Mouse (Mus musculus): ENCODE results near the gene Hoxb5. TPM values are rescaled to one million over a fixed set of nuclear protein-coding genes. Genes with fewer than 3 reads are reported as not detected.

The Hoxb5 gene
- total RNA-seq, 2 experiments from 2014 or later = not detected

- DNase-seq (ENCODE audit: low spot score in 2 of 2) = no peak
- intact Hi-C loops (cut with DNase I) = no loop called here
Measured at GRCm38 (mm10) chr11:96354801-96355311, 51.7 kb downstream of the Hoxb5 start.

Small RNA genes within 50 kb of the gene (microRNA-seq; reads per million reads assigned to microRNA genes)
- 1.8 to 10.4 reads per million in 2 experiments for gene Mir10a
- 0 reads per million in 2 experiments for gene Mir196a-1

Other genes starting within 250 kb of the Hoxb5 start
- 10 to 100 TPM; 54.0 to 56.1 TPM for gene Ube2z, start 237.9 kb upstream of the Hoxb5 start, total RNA-seq (2021)
- 100 to 1,000 TPM; 590 to 620 TPM for gene Atp5g1, start 227.7 kb upstream of the Hoxb5 start, total RNA-seq (2021)
- gene Calcoco2, start 191.4 kb upstream of the Hoxb5 start, total RNA-seq (2021) = not detected
- gene Ttll6, start 169.6 kb upstream of the Hoxb5 start, total RNA-seq (2021) = under 1 TPM; 0.18 to 0.27 TPM
- not detected for gene Hoxb13, start 109.0 kb upstream of the Hoxb5 start, total RNA-seq (2021)
- not detected for gene Hoxb9, start 31.9 kb upstream of the Hoxb5 start, total RNA-seq (2021)
- not detected for gene Hoxb8, start 21.4 kb upstream of the Hoxb5 start, total RNA-seq (2021)
- not detected for gene Hoxb7, start 16.7 kb upstream of the Hoxb5 start, total RNA-seq (2021)
- gene Hoxb6, start 10.9 kb upstream of the Hoxb5 start, total RNA-seq (2021) = not detected
- not detected for gene Hoxb4, start 14.9 kb downstream of the Hoxb5 start, total RNA-seq (2021)
- gene Hoxb3, start 20.0 kb downstream of the Hoxb5 start, total RNA-seq (2021) = not detected
- gene Hoxb2, start 47.2 kb downstream of the Hoxb5 start, total RNA-seq (2021) = not detected
- not detected for gene Hoxb1, start 62.4 kb downstream of the Hoxb5 start, total RNA-seq (2021)
- gene Skap1, start 161.3 kb downstream of the Hoxb5 start, total RNA-seq (2021) = 1 to 10 TPM; 2.2 to 2.4 TPM

Data from left cerebral cortex, postnatal 14 days (tissue).